Mouse (Mus musculus) E14TG2a.4 (cell line): ENCODE measurements around the gene Ogdh.

Experiments used
- CTCF ChIP-seq: conservative IDR thresholded peaks from 2 replicates; pipeline ENCODE4 v1.5.1; 2014; ENCODE audit warnings: low read length
- NANOG ChIP-seq: IDR thresholded peaks from 2 replicates; pipeline ENCODE4 v1.6.1; 2014; ENCODE audit warnings: borderline replicate concordance, low read length, mixed read lengths

- TF ChIP-seq CTCF (no peak), NANOG (no peak)
These were observed 1.5 kb downstream of the Ogdh start for GRCm38 (mm10) chr11:6292988-6293349.
